22 mouse cellular contexts compared by ENCODE assay signal in the genomic region with DNA sequence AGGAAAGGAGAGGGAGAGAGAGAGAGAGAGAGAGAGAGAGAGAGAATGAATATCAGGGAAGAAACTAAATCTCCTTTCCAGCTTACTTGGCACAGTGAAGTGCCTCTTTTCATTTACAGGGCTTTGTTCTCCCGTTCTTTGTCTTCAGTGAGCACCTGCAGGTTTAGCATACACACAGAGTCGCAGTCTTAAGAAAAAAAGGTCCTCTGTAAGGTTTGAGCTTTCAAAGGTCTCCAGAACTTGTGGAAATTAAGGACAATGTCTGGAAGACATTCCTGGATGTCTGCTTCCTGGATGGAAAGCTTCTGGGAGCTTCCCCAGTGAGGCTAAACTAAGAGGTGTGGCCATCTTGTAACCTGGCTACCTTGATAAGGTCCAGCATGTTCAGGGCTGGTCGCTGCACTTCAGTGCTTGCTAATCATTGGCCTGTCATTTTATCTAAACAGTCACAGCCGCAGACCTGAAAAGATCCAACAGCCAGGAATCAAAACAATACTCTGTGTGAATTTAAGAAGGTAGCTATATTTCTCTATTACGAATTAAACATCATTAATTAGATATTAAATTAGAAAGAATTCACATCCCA.
DNase-seq lines count a peak whose midpoint lies in the region; ATAC-seq and TF ChIP-seq lines count a peak whose summit lies in the region.
"Had no signal": no experiment of that assay in that cellular context is flagged by ENCODE, and none has a peak within 500 bp of the region (broad histone marks: within the 10 kb centered on the region; RNA-seq: fewer than 3 reads in every experiment).

No protein-coding gene starts in this region.

- no peak for TF ChIP-seq EP300 in liver, postnatal 0 days (IDR thresholded peaks at IDR 0.05; ENCODE audit: low read depth)

- no peak overlapping the region for H3K9ac ChIP-seq in liver, postnatal 0 days (replicated peaks)
- H3K9ac ChIP-seq in liver, embryonic 13.5 days: no peak overlapping the region
- H3K9ac ChIP-seq: embryonic facial prominence, embryonic 13.5 days; forebrain, embryonic 12.5 days; hindbrain, embryonic 14.5 days had no signal

- no peak for ATAC-seq in liver, postnatal 0 days
- ATAC-seq in liver, embryonic 13.5 days (ENCODE audit: low read depth): peak; percentile 78
- ATAC-seq in megakaryocyte progenitor cell, adult 5-6 weeks (replicated peaks; ENCODE audit: poor library complexity): 0 out of 2 replicates have a peak, but pooled peaks have one; percentile 24
- ATAC-seq: activated CD4-positive, CD25-positive, alpha-beta regulatory T cell, adult 4 months; forebrain, embryonic 16.5 days had no signal

- H3K4me3 ChIP-seq in liver, postnatal 0 days (ENCODE audit: low read depth, low read length): no peak overlapping the region
- H3K4me3 ChIP-seq in liver, embryonic 13.5 days (replicated peaks): no peak overlapping the region
- H3K4me3 ChIP-seq: embryonic facial prominence, embryonic 13.5 days; forebrain, embryonic 12.5 days; heart, adult 2 months; hindbrain, embryonic 10.5 days had no signal

- no peaks in the 10 kb centered on the region for H3K36me3 ChIP-seq in liver, postnatal 0 days (replicated peaks; ENCODE audit: insufficient read depth, low read length)
- H3K36me3 ChIP-seq in liver, embryonic 13.5 days: no peaks in the 10 kb centered on the region
- H3K36me3 ChIP-seq: embryonic facial prominence, embryonic 13.5 days; forebrain, embryonic 12.5 days; hindbrain, embryonic 10.5 days had no signal

- no peak overlapping the region for H3K4me2 ChIP-seq in liver, postnatal 0 days (ENCODE audit: low read depth, low read length)
- no peak overlapping the region for H3K4me2 ChIP-seq in liver, embryonic 13.5 days
- H3K4me2 ChIP-seq: embryonic facial prominence, embryonic 13.5 days; forebrain, embryonic 12.5 days; heart, embryonic 11.5 days; hindbrain, embryonic 14.5 days had no signal

- no peak overlapping the region for H3K27ac ChIP-seq in liver, postnatal 0 days (ENCODE audit: low read depth)
- no peak overlapping the region for H3K27ac ChIP-seq in liver, embryonic 13.5 days
- H3K27ac ChIP-seq: embryonic facial prominence, embryonic 13.5 days; forebrain, embryonic 12.5 days; heart, adult 2 months; hindbrain, embryonic 10.5 days; hindbrain, embryonic 14.5 days had no signal

- DNase-seq in liver (peak; percentile 20), R1 (ENCODE audit: low read depth, low spot score) (peak; percentile 73)
- DNase-seq in liver, postnatal 0 days: no peak
- peak; percentile 14 for DNase-seq in liver, embryonic 13.5 days
- DNase-seq in lung, postnatal 25 days (ENCODE audit: low spot score): no peak
- no peak for DNase-seq in right cerebral cortex, postnatal 14 days
- no peak for DNase-seq in testis, postnatal 14 days (ENCODE audit: low spot score)
- DNase-seq: adrenal gland, postnatal 10 days; cerebellum, adult 11-12 months; cerebellum, adult 9-10 months; cerebellum, postnatal 25 days; gastrocnemius, postnatal 10 days; heart, adult 2 months had no signal

- H3K4me1 ChIP-seq in liver, postnatal 0 days (ENCODE audit: insufficient read depth): no peaks in the 10 kb centered on the region
- peaks cover 7% of the 10 kb centered on the region for H3K4me1 ChIP-seq in liver, embryonic 13.5 days (replicated peaks)

- H3K9me3 ChIP-seq in liver, postnatal 0 days (ENCODE audit: low read length): no peaks in the 10 kb centered on the region
- H3K9me3 ChIP-seq in liver, embryonic 13.5 days (replicated peaks): no peaks in the 10 kb centered on the region
- H3K9me3 ChIP-seq: embryonic facial prominence, embryonic 13.5 days; forebrain, embryonic 12.5 days; hindbrain, embryonic 10.5 days had no signal

- H3K27me3 ChIP-seq in liver, postnatal 0 days (ENCODE audit: insufficient read depth, low read length): no peaks in the 10 kb centered on the region; the same call in 1 of the 2 replicates
- no peaks in the 10 kb centered on the region for H3K27me3 ChIP-seq in liver, embryonic 13.5 days
- H3K27me3 ChIP-seq: CH12.LX had no signal

- TF ChIP-seq CTCF in liver, postnatal 0 days (IDR thresholded peaks at IDR 0.05; ENCODE audit: low read depth): no peak

- WGBS in liver, postnatal 0 days (ENCODE audit: insufficient replicate concordance): 44% methylated on average over 5 of the region's 5 CpGs
- WGBS in liver, embryonic 13.5 days (ENCODE audit: insufficient replicate concordance): 28% methylated on average over 5 of the region's 5 CpGs

Comparison
In these comparisons a context has a peak if more than half of its experiments do, and no peak if none do; other contexts are left out.
1. DNase-seq: peak in liver (single experiment), R1 (single experiment) and liver, embryonic 13.5 days (single experiment); none in liver, postnatal 0 days (single experiment), lung, postnatal 25 days (single experiment), right cerebral cortex, postnatal 14 days (single experiment) and testis, postnatal 14 days (single experiment).